Mouse (Mus musculus) midbrain, postnatal 0 days (tissue): Measurements from ENCODE around the gene Rabep2. TPM values are rescaled to one million over a fixed set of nuclear protein-coding genes. Genes with fewer than 3 reads are reported as not detected.

Experiments used
- ATAC-seq: fragments of 200-750 bp; cut with Nextera tagmentation; 2 replicates; pipeline ENCODE4 v1.8.0; 2017; ENCODE audit warnings: moderate number of reproducible peaks, mild to moderate bottlenecking, moderate TSS enrichment, moderate library complexity; ENCODE audit not compliant: low FRiP score
- DNase-seq: peaks from one replicate; pipeline ENCODE4 v3.0.0-alpha.2; 2015; ENCODE audit warnings: low spot score
- H3K27ac ChIP-seq: fragments of 300-500 bp; sonication (generic); 2 replicates; pipeline ENCODE4 v1.5.1; 2014; ENCODE audit warnings: low read depth, mild to moderate bottlenecking, low read length, mixed read lengths
- H3K27me3 ChIP-seq: fragments of 300-500 bp; sonication (generic); 2 replicates; pipeline ENCODE4 v1.6.1; 2014; ENCODE audit warnings: low read length, control low read depth, mixed read lengths; ENCODE audit not compliant: insufficient read depth
- H3K36me3 ChIP-seq: fragments of 300-500 bp; sonication (generic); 2 replicates; pipeline ENCODE4 v1.6.1; 2014; ENCODE audit warnings: low read length, control low read depth, mixed read lengths; ENCODE audit not compliant: insufficient read depth
- H3K4me1 ChIP-seq: fragments of 300-500 bp; sonication (generic); 2 replicates; pipeline ENCODE4 v1.6.1; 2014; ENCODE audit warnings: mild to moderate bottlenecking, control low read depth, antibody characterized with exemption, low read length, mixed read lengths; ENCODE audit not compliant: insufficient read depth
- H3K4me2 ChIP-seq: fragments of 300-500 bp; sonication (generic); 2 replicates; pipeline ENCODE4 v1.6.1; 2014; ENCODE audit warnings: low read depth, mild to moderate bottlenecking, low read length, mixed read lengths; ENCODE audit not compliant: poor library complexity, severe bottlenecking
- H3K4me3 ChIP-seq: fragments of 300-500 bp; sonication (generic); 2 replicates; pipeline ENCODE4 v1.5.1; 2014; ENCODE audit warnings: low read depth, mild to moderate bottlenecking, low read length, moderate library complexity
- H3K9ac ChIP-seq: fragments of 300-500 bp; sonication (generic); replicated peaks from 2 replicates; pipeline ENCODE4 v1.6.1; 2014; ENCODE audit warnings: mild to moderate bottlenecking, low read length, moderate library complexity, mixed read lengths; ENCODE audit not compliant: poor library complexity, severe bottlenecking
- H3K9me3 ChIP-seq: fragments of 300-500 bp; sonication (generic); 2 replicates; pipeline ENCODE4 v1.6.1; 2016; ENCODE audit warnings: low read length, control low read depth
- CTCF ChIP-seq: IDR thresholded peaks from 2 replicates; pipeline ENCODE4 v1.5.1; 2016; ENCODE audit warnings: antibody characterized with exemption, mild to moderate bottlenecking
- WGBS: fragments of 180-500 bp; shearing (Covaris S2); extraction: QIAGEN DNeasy Blood & Tissue Kit; methylation state at CpG from one replicate; pipeline ENCODE4 v1.1.7; 2014; 5-methylcytosine and 5-hydroxymethylcytosine counted together
- polyA plus RNA-seq: library from polyadenylated mRNA; unstranded; fragments of >200 nt; fragmentation: Nextera tagmentation; extraction: Ambion mirVana; gene quantifications from 2 replicates; pipeline ENCODE4 v1.2.1, GENCODE M21; 2015
- total RNA-seq: library from RNA; depleted of rRNA; stranded (reverse); fragments of >200 nt; gene quantifications from 2 replicates; pipeline ENCODE4 v1.2.3, GENCODE M21; 2014

Gene Rabep2
- total and polyA plus RNA-seq, 2 experiments from 2014 or later, result 18.5 to 21.0 TPM

- ATAC-seq (no peak), DNase-seq (no peak)
- Histone ChIP-seq H3K27me3 (no peaks in the 10 kb centered on the region), H3K27ac (no peak overlapping the region), H3K9me3 (no peaks in the 10 kb centered on the region), H3K9ac (no peak overlapping the region), H3K4me1 (no peaks in the 10 kb centered on the region), H3K4me3 (no peak overlapping the region), H3K36me3 (peaks cover 37% of the 10 kb centered on the region), H3K4me2 (no peak overlapping the region)
- no peak for TF ChIP-seq CTCF
- 89% methylated on average over 21 of the region's 21 CpGs for WGBS
Measured at GRCm38 (mm10) chr7:126446217-126446616, 17.7 kb downstream of the Rabep2 start.

- TF ChIP-seq CTCF, result no peak
Measured at GRCm38 (mm10) chr7:126448481-126448880, 19.9 kb downstream of the Rabep2 start.

GRCm38 (mm10) chr7:126449991-126450390 lies 21.4 kb downstream of the Rabep2 start:
- Histone ChIP-seq H3K27ac (no peak overlapping the region), H3K4me2 (no peak overlapping the region), H3K9ac (no peak overlapping the region), H3K4me1 (no peaks in the 10 kb centered on the region), H3K4me3 (no peak overlapping the region), H3K36me3 (peaks cover 21% of the 10 kb centered on the region), H3K9me3 (no peaks in the 10 kb centered on the region), H3K27me3 (no peaks in the 10 kb centered on the region)
- no peak for TF ChIP-seq CTCF
- 89% methylated on average over 18 of the region's 18 CpGs for WGBS
- DNase-seq (no peak), ATAC-seq (no peak)

More at GRCm38 (mm10) chr7:126448481-126448880, 19.9 kb downstream of the Rabep2 start:
- Histone ChIP-seq H3K4me3 (no peak overlapping the region), H3K9me3 (no peaks in the 10 kb centered on the region), H3K27ac (no peak overlapping the region), H3K9ac (no peak overlapping the region), H3K4me2 (no peak overlapping the region), H3K27me3 (no peaks in the 10 kb centered on the region), H3K36me3 (peaks cover 33% of the 10 kb centered on the region), H3K4me1 (no peaks in the 10 kb centered on the region)
- WGBS, result 90% methylated on average over 19 of the region's 19 CpGs
- ATAC-seq, result no peak
- no peak for DNase-seq

DNA sequence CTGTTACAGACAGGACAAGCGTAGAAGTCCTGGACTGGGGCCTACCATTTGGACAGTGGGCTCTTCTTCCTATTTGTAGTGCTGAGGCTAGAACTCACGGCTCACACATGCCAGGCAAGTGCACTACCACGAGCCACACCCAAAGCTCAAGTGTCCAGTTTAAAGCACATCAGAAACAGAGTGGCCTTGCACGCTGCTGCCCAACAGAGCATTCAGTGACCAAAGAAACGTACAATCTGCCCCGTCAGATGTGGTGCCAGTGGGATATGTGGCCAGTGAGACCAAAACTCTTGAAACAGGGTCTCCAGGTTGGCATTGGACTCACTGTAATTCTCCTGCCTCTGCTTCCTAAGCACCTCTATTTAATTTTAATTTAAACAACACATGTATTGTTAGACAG lies 22.1 kb downstream of the Rabep2 start:
- 92% methylated on average over 6 of the region's 6 CpGs for WGBS
- no peaks in the 10 kb centered on the region for H3K4me1 ChIP-seq
- ATAC-seq, result no peak
- H3K36me3 ChIP-seq, result peaks cover 15% of the 10 kb centered on the region; the same call in 1 of the 2 replicates
- H3K27ac ChIP-seq, result no peak overlapping the region
- no peaks in the 10 kb centered on the region for H3K27me3 ChIP-seq
- H3K9ac ChIP-seq, result no peak overlapping the region
- TF ChIP-seq CTCF, result no peak
- no peak overlapping the region for H3K4me3 ChIP-seq
- no peak overlapping the region for H3K4me2 ChIP-seq
- H3K9me3 ChIP-seq, result no peaks in the 10 kb centered on the region
- no peak for DNase-seq

DNA sequence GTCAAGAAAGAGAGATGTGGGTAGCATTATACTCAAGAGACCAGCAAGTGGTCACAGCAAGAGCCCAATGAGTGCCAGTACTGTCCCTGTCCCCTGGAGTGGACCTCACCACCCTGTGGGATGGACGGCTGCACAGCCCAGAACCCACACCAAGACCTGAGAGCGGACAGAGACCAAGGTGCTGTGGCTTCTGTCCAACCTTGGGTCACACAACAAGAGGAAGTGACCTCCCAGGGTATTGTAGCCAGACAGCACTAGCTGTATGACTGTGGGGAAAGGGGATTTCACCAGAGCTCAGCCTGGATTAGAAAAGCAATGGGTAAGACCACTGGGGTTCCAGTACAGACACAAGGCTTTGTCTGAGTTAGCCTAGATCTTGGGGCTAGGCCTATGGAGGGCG lies 23.7 kb downstream of the Rabep2 start:
- no peak for ATAC-seq
- no peak overlapping the region for H3K4me3 ChIP-seq
- WGBS, result 93% methylated on average over 3 of the region's 3 CpGs

DNA sequence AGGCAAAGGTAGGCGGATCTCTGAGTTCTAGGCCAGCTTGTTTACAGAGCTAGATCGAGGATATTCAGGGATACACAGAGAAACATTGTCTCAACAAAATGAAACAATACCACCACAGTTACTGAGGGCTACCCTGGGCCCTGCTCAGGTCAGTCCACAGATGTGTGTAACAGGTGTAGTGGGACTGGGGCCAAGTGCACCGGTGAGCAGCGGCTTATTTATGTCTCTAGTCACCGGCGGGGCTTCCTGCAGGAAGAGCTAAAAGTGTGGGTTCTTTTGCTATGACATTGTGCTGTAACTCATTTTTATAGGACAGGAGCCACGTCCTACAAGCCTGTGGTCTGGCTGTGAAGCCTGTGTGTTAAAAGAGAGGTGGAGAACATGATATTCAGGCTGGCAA lies 25.3 kb downstream of the Rabep2 start:
- Histone ChIP-seq H3K9me3 (no peaks in the 10 kb centered on the region), H3K4me1 (no peaks in the 10 kb centered on the region), H3K36me3 (no peaks in the 10 kb centered on the region), H3K4me3 (no peak overlapping the region), H3K27ac (no peak overlapping the region), H3K4me2 (no peak overlapping the region), H3K9ac (no peak overlapping the region), H3K27me3 (no peaks in the 10 kb centered on the region)
- no peak for TF ChIP-seq CTCF
- no peak for DNase-seq
- WGBS, result 76% methylated on average over 7 of the region's 7 CpGs
- ATAC-seq, result no peak

More for the DNA sequence above, 23.7 kb downstream of the Rabep2 start:
- Histone ChIP-seq H3K4me1 (no peaks in the 10 kb centered on the region), H3K27me3 (no peaks in the 10 kb centered on the region), H3K27ac (no peak overlapping the region), H3K9ac (no peak overlapping the region), H3K9me3 (no peaks in the 10 kb centered on the region), H3K4me2 (no peak overlapping the region), H3K36me3 (0 out of 2 replicates have a peak, but pooled peaks cover 3% of the 10 kb centered on the region)
- DNase-seq, result no peak
- no peak for TF ChIP-seq CTCF
